Mouse (Mus musculus): Measurements from ENCODE around the gene Fam234b. TPM values are rescaled to one million over a fixed set of nuclear protein-coding genes. Genes with fewer than 3 reads are reported as not detected.

Fam234b gene
- polyA plus RNA-seq, 1 experiment from 2014 or later: 42.4 TPM

GRCm38 (mm10) chr6:135161356-135161755 is 36.4 kb upstream of the Fam234b start:
- Histone ChIP-seq H3K27me3 (replicated peaks; ENCODE audit: control insufficient read depth, insufficient read depth, low read length) (no peaks in the 10 kb centered on the region), H3K27ac (ENCODE audit: low read depth) (no peak overlapping the region), H3K4me1 (replicated peaks; ENCODE audit: control insufficient read depth, insufficient read depth, low read length) (no peaks in the 10 kb centered on the region; the same call in 1 of the 2 replicates), H3K36me3 (ENCODE audit: control insufficient read depth, insufficient read depth, low read length) (no peaks in the 10 kb centered on the region), H3K4me2 (ENCODE audit: low read length) (no peak overlapping the region), H3K9ac (ENCODE audit: low read length) (no peak overlapping the region), H3K9me3 (ENCODE audit: control insufficient read depth, low read length) (no peaks in the 10 kb centered on the region), H3K4me3 (ENCODE audit: low read depth, low read length) (no peak overlapping the region)
- ATAC-seq (replicated peaks; ENCODE audit: low FRiP score, low TSS enrichment, low read depth): no peak
- 66% methylated on average over 4 of the region's 4 CpGs for WGBS
- no peak for DNase-seq (ENCODE audit: low spot score)

GRCm38 (mm10) chr6:135162311-135162710 is 35.5 kb upstream of the Fam234b start:
- Histone ChIP-seq H3K9ac (ENCODE audit: low read length) (no peak overlapping the region), H3K27me3 (replicated peaks; ENCODE audit: control insufficient read depth, insufficient read depth, low read length) (no peaks in the 10 kb centered on the region), H3K4me1 (replicated peaks; ENCODE audit: control insufficient read depth, insufficient read depth, low read length) (no peaks in the 10 kb centered on the region; the same call in 1 of the 2 replicates), H3K4me3 (ENCODE audit: low read depth, low read length) (no peak overlapping the region), H3K27ac (ENCODE audit: low read depth) (no peak overlapping the region), H3K36me3 (ENCODE audit: control insufficient read depth, insufficient read depth, low read length) (no peaks in the 10 kb centered on the region), H3K9me3 (ENCODE audit: control insufficient read depth, low read length) (no peaks in the 10 kb centered on the region), H3K4me2 (ENCODE audit: low read length) (no peak overlapping the region)
- DNase-seq (ENCODE audit: low spot score) (no peak), ATAC-seq (replicated peaks; ENCODE audit: low FRiP score, low TSS enrichment, low read depth) (no peak)
- 80% methylated on average over 3 of the region's 3 CpGs for WGBS

GRCm38 (mm10) chr6:135162861-135163260 is 34.9 kb upstream of the Fam234b start:
- Histone ChIP-seq H3K4me1 (replicated peaks; ENCODE audit: control insufficient read depth, insufficient read depth, low read length) (no peaks in the 10 kb centered on the region; the same call in 1 of the 2 replicates), H3K9me3 (ENCODE audit: control insufficient read depth, low read length) (no peaks in the 10 kb centered on the region), H3K9ac (ENCODE audit: low read length) (no peak overlapping the region), H3K36me3 (ENCODE audit: control insufficient read depth, insufficient read depth, low read length) (no peaks in the 10 kb centered on the region), H3K27ac (ENCODE audit: low read depth) (no peak overlapping the region), H3K4me3 (ENCODE audit: low read depth, low read length) (no peak overlapping the region), H3K4me2 (ENCODE audit: low read length) (no peak overlapping the region), H3K27me3 (replicated peaks; ENCODE audit: control insufficient read depth, insufficient read depth, low read length) (no peaks in the 10 kb centered on the region)
- WGBS: 72% methylated on average over 4 of the region's 4 CpGs
- ATAC-seq (replicated peaks; ENCODE audit: low FRiP score, low TSS enrichment, low read depth) (no peak), DNase-seq (ENCODE audit: low spot score) (no peak)

- H3K9me3 ChIP-seq (ENCODE audit: control insufficient read depth, low read length): no peaks in the 10 kb centered on the region
- H3K4me1 ChIP-seq (replicated peaks; ENCODE audit: control insufficient read depth, insufficient read depth, low read length): peaks cover 3% of the 10 kb centered on the region; the same call in 1 of the 2 replicates
- no peak overlapping the region for H3K4me3 ChIP-seq (ENCODE audit: low read depth, low read length)
- WGBS: 67% methylated on average over 3 of the region's 3 CpGs
- no peaks in the 10 kb centered on the region for H3K36me3 ChIP-seq (ENCODE audit: control insufficient read depth, insufficient read depth, low read length)
- DNase-seq (ENCODE audit: low spot score): no peak
- H3K9ac ChIP-seq (ENCODE audit: low read length): no peak overlapping the region
- H3K27me3 ChIP-seq (replicated peaks; ENCODE audit: control insufficient read depth, insufficient read depth, low read length): no peaks in the 10 kb centered on the region
- H3K27ac ChIP-seq (ENCODE audit: low read depth): no peak overlapping the region
- ATAC-seq (replicated peaks; ENCODE audit: low FRiP score, low TSS enrichment, low read depth): no peak
- H3K4me2 ChIP-seq (ENCODE audit: low read length): no peak overlapping the region
Observed at GRCm38 (mm10) chr6:135165191-135165590, 32.6 kb upstream of the Fam234b start.

- whole genome bisulfite sequencing: 74% methylated on average over 2 of the region's 2 CpGs
- DNase-seq (ENCODE audit: low spot score): no peak
- ATAC-seq (replicated peaks; ENCODE audit: low FRiP score, low TSS enrichment, low read depth): no peak
Observed at GRCm38 (mm10) chr6:135165706-135166105, 32.1 kb upstream of the Fam234b start.

GRCm38 (mm10) chr6:135166262-135166661 is 31.5 kb upstream of the Fam234b start:
- DNase-seq (ENCODE audit: low spot score): no peak
- no peaks in the 10 kb centered on the region for H3K36me3 ChIP-seq (ENCODE audit: control insufficient read depth, insufficient read depth, low read length)
- H3K4me3 ChIP-seq (ENCODE audit: low read depth, low read length): no peak overlapping the region
- no peaks in the 10 kb centered on the region for H3K9me3 ChIP-seq (ENCODE audit: control insufficient read depth, low read length)
- H3K27ac ChIP-seq (ENCODE audit: low read depth): no peak overlapping the region
- 0 out of 2 replicates have a peak overlapping the region, but pooled peaks have one; percentile 86 for H3K4me2 ChIP-seq (ENCODE audit: low read length)
- H3K27me3 ChIP-seq (replicated peaks; ENCODE audit: control insufficient read depth, insufficient read depth, low read length): no peaks in the 10 kb centered on the region
- ATAC-seq (replicated peaks; ENCODE audit: low FRiP score, low TSS enrichment, low read depth): no peak
- H3K9ac ChIP-seq (ENCODE audit: low read length): no peak overlapping the region
- H3K4me1 ChIP-seq (replicated peaks; ENCODE audit: control insufficient read depth, insufficient read depth, low read length): peaks cover 3% of the 10 kb centered on the region; the same call in 1 of the 2 replicates
- WGBS: 90% methylated on average over 3 of the region's 3 CpGs

More at GRCm38 (mm10) chr6:135165706-135166105, 32.1 kb upstream of the Fam234b start:
- H3K27me3 ChIP-seq (replicated peaks; ENCODE audit: control insufficient read depth, insufficient read depth, low read length): no peaks in the 10 kb centered on the region
- H3K9ac ChIP-seq (ENCODE audit: low read length): no peak overlapping the region
- H3K27ac ChIP-seq (ENCODE audit: low read depth): no peak overlapping the region
- no peak overlapping the region for H3K4me2 ChIP-seq (ENCODE audit: low read length)
- no peak overlapping the region for H3K4me3 ChIP-seq (ENCODE audit: low read depth, low read length)
- no peaks in the 10 kb centered on the region for H3K36me3 ChIP-seq (ENCODE audit: control insufficient read depth, insufficient read depth, low read length)
- H3K4me1 ChIP-seq (replicated peaks; ENCODE audit: control insufficient read depth, insufficient read depth, low read length): peaks cover 3% of the 10 kb centered on the region; the same call in 1 of the 2 replicates
- H3K9me3 ChIP-seq (ENCODE audit: control insufficient read depth, low read length): no peaks in the 10 kb centered on the region

GRCm38 (mm10) chr6:135166712-135167111 is 31.1 kb upstream of the Fam234b start:
- Histone ChIP-seq H3K4me3 (ENCODE audit: low read depth, low read length) (peak overlapping the region; percentile 64; the same call in 1 of the 2 replicates), H3K9ac (ENCODE audit: low read length) (no peak overlapping the region), H3K27me3 (replicated peaks; ENCODE audit: control insufficient read depth, insufficient read depth, low read length) (no peaks in the 10 kb centered on the region), H3K27ac (ENCODE audit: low read depth) (no peak overlapping the region), H3K4me2 (ENCODE audit: low read length) (peak overlapping the region; percentile 86), H3K36me3 (ENCODE audit: control insufficient read depth, insufficient read depth, low read length) (no peaks in the 10 kb centered on the region), H3K4me1 (replicated peaks; ENCODE audit: control insufficient read depth, insufficient read depth, low read length) (peaks cover 3% of the 10 kb centered on the region; the same call in 1 of the 2 replicates), H3K9me3 (ENCODE audit: control insufficient read depth, low read length) (no peaks in the 10 kb centered on the region)
- ATAC-seq (replicated peaks; ENCODE audit: low FRiP score, low TSS enrichment, low read depth) (no peak), DNase-seq (ENCODE audit: low spot score) (no peak)
- 67% methylated on average over 5 of the region's 5 CpGs for WGBS

- peak overlapping the region; percentile 86 for H3K4me2 ChIP-seq (ENCODE audit: low read length)
- DNase-seq (ENCODE audit: low spot score): peak; percentile 93
- H3K36me3 ChIP-seq (ENCODE audit: control insufficient read depth, insufficient read depth, low read length): no peaks in the 10 kb centered on the region
- H3K9ac ChIP-seq (ENCODE audit: low read length): peak overlapping the region; percentile 78
- no peaks in the 10 kb centered on the region for H3K9me3 ChIP-seq (ENCODE audit: control insufficient read depth, low read length)
- ATAC-seq (replicated peaks; ENCODE audit: low FRiP score, low TSS enrichment, low read depth): peak; percentile 95
- H3K27me3 ChIP-seq (replicated peaks; ENCODE audit: control insufficient read depth, insufficient read depth, low read length): no peaks in the 10 kb centered on the region
- H3K4me1 ChIP-seq (replicated peaks; ENCODE audit: control insufficient read depth, insufficient read depth, low read length): peaks cover 3% of the 10 kb centered on the region; the same call in 1 of the 2 replicates
- peak overlapping the region; percentile 64 for H3K4me3 ChIP-seq (ENCODE audit: low read depth, low read length)
- 3% methylated on average over 46 of the region's 46 CpGs for WGBS
- H3K27ac ChIP-seq (ENCODE audit: low read depth): peak overlapping the region; percentile 82
Observed at GRCm38 (mm10) chr6:135167380-135168311, 30.1 kb upstream of the Fam234b start.
